Mouse (Mus musculus): Measurements from ENCODE around the gene Olfr888.

The Olfr888 gene

GRCm38 (mm10) chr9:38107828-38108227 lies at the start of gene Olfr888:
TSS of gene Olfr888 (plus strand) at chr9:38108128.
- no peak for DNase-seq

GRCm38 (mm10) chr9:38061022-38061421 lies 46.9 kb upstream of the Olfr888 start, which contains the start of gene Olfr885:
TSS of gene Olfr885 (plus strand) at chr9:38061322.
- DNase-seq, result no peak

- no peak for DNase-seq
Observed at GRCm38 (mm10) chr9:38083772-38084171, 24.2 kb upstream of the Olfr888 start, which contains the start of gene Olfr887. TSS of gene Olfr887 (plus strand) at chr9:38084072.

- no peak for DNase-seq
Observed at GRCm38 (mm10) chr9:38114898-38115297, 7.0 kb downstream of the Olfr888 start, which contains the start of gene Olfr889. TSS of gene Olfr889 (plus strand) at chr9:38115198.

GRCm38 (mm10) chr9:38142217-38142616 lies 34.3 kb downstream of the Olfr888 start, which contains the start of gene Olfr890:
TSS of gene Olfr890 (plus strand) at chr9:38142517.
- DNase-seq, result no peak

All from lung, postnatal 14 days (tissue).